Mouse (Mus musculus) forebrain, embryonic 11.5 days (tissue): Measurements from ENCODE around the gene B4galnt3. TPM values are rescaled to one million over a fixed set of nuclear protein-coding genes. Genes with fewer than 3 reads are reported as not detected.

Experiments
- ATAC-seq: fragments of 200-750 bp; cut with Nextera tagmentation; replicated peaks from 2 replicates; pipeline ENCODE4 v1.8.0; 2017; ENCODE audit warnings: moderate TSS enrichment; ENCODE audit not compliant: low FRiP score
- DNase-seq: peaks from one replicate; pipeline ENCODE4 v3.0.0-alpha.2; 2017; ENCODE audit warnings: low spot score
- H3K27ac ChIP-seq: fragments of 300-500 bp; sonication (generic); 2 replicates; pipeline ENCODE4 v1.5.1; 2014; ENCODE audit warnings: low read depth, low read length
- H3K27me3 ChIP-seq: fragments of 300-500 bp; sonication (generic); 2 replicates; pipeline ENCODE4 v1.6.1; 2014; ENCODE audit warnings: mild to moderate bottlenecking, low read length, mixed read lengths; ENCODE audit not compliant: control insufficient read depth, insufficient read depth
- H3K36me3 ChIP-seq: fragments of 300-500 bp; sonication (generic); 2 replicates; pipeline ENCODE4 v1.6.1; 2014; ENCODE audit warnings: mild to moderate bottlenecking, low read length, moderate library complexity, mixed read lengths; ENCODE audit not compliant: control insufficient read depth, insufficient read depth
- H3K4me1 ChIP-seq: fragments of 300-500 bp; sonication (generic); replicated peaks from 2 replicates; pipeline ENCODE4 v1.6.1; 2014; ENCODE audit warnings: low read length, mixed read lengths; ENCODE audit not compliant: control insufficient read depth, insufficient read depth
- H3K4me2 ChIP-seq: fragments of 300-500 bp; sonication (generic); 2 replicates; pipeline ENCODE4 v1.6.1; 2014; ENCODE audit warnings: low read depth, mild to moderate bottlenecking, low read length, moderate library complexity, mixed read lengths; ENCODE audit not compliant: severe bottlenecking
- H3K4me3 ChIP-seq: fragments of 300-500 bp; sonication (generic); 2 replicates; pipeline ENCODE4 v1.5.1; 2014; ENCODE audit warnings: low read depth, low read length
- H3K9ac ChIP-seq: fragments of 300-500 bp; sonication (generic); 2 replicates; pipeline ENCODE4 v1.6.1; 2014; ENCODE audit warnings: low read length
- H3K9me3 ChIP-seq: fragments of 300-500 bp; sonication (generic); 2 replicates; pipeline ENCODE4 v1.6.1; 2016; ENCODE audit warnings: low read length, mixed read lengths; ENCODE audit not compliant: control insufficient read depth
- WGBS: fragments of 180-500 bp; shearing (Covaris S2); extraction: QIAGEN DNeasy Blood & Tissue Kit; methylation state at CpG from one replicate; pipeline ENCODE4 v1.1.7; 2014; 5-methylcytosine and 5-hydroxymethylcytosine counted together
- polyA plus RNA-seq: library from polyadenylated mRNA; unstranded; fragments of >200 nt; fragmentation: Nextera tagmentation; extraction: Ambion mirVana; gene quantifications from 2 replicates; pipeline ENCODE4 v1.2.1, GENCODE M21; 2014

B4galnt3 gene
- polyA plus RNA-seq, 1 experiment from 2014 or later = not detected

DNA sequence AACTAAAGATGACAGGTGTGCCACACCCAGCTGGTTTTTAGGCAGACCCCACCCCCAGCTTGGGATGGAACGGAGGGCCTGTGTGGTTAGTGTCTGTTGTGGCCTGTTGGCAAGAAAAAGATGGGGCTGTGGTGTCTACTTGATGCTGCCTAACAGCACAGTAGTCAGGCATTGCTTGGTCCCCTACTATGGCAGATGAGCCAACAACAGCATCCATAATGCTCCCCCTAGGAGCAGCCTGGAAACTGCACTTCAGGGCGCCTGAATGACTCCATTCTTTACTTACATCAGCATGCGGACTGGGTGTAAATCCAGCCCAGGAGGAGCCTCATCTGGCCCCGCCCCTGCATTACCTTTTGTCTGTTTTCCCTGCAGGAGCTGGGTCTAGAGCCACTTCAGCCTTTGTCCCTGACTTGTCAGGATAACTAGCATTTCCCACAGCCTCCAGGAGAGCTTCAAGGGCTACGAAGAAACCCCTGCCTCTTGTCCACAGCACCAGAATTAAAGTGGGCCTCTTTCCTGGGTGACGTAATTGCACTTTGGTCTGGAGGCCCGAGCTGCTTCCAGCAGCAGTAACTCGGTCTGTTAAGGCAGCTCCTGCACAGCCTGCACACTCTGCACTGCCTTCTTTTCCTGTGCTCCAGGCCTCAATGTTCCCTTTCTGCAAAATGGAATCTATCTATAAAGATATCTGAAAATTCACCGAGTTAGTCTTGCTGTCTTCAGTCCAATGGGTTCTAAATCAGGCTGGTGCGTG lies 94.5 kb downstream of the B4galnt3 start:
- WGBS = 17% methylated on average over 10 of the region's 10 CpGs
- no peaks in the 10 kb centered on the region for H3K36me3 ChIP-seq
- H3K4me1 ChIP-seq = peaks cover 7% of the 10 kb centered on the region; the same call in 1 of the 2 replicates
- H3K4me3 ChIP-seq = no peak overlapping the region
- no peaks in the 10 kb centered on the region for H3K27me3 ChIP-seq
- H3K4me2 ChIP-seq = no peak overlapping the region
- ATAC-seq = peak; percentile 61; the same call in 1 of the 2 replicates
- H3K9me3 ChIP-seq = no peaks in the 10 kb centered on the region
- no peak overlapping the region for H3K9ac ChIP-seq
- peak overlapping the region; percentile 32; the same call in 1 of the 2 replicates for H3K27ac ChIP-seq
- DNase-seq = peak; percentile 75

DNA sequence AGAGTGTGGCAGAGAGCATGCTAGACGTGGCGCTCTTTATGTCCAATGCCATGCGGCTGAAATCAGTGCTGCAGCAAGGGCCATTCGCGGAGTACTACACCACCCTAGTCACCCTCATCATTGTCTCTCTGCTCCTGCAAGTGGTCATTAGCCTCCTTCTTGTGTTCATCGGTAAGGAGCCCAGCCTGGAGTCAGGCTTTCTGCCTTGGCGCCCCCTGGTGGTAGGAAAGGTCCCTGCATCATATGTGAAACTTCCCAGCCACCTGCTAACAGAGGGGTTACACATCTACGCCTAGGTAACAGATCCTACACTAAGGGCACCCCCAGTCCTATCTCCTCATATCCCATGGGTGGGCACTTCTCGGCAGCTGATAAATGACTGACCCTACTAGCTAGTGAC lies 96.4 kb downstream of the B4galnt3 start:
- H3K9ac ChIP-seq = no peak overlapping the region
- DNase-seq = peak; percentile 85
- H3K27me3 ChIP-seq = no peaks in the 10 kb centered on the region
- H3K36me3 ChIP-seq = no peaks in the 10 kb centered on the region
- no peaks in the 10 kb centered on the region for H3K9me3 ChIP-seq
- peaks cover 7% of the 10 kb centered on the region; the same call in 1 of the 2 replicates for H3K4me1 ChIP-seq
- no peak overlapping the region for H3K27ac ChIP-seq
- WGBS = 34% methylated on average over 9 of the region's 9 CpGs
- peak; percentile 19; the same call in 1 of the 2 replicates for ATAC-seq
- no peak overlapping the region for H3K4me3 ChIP-seq
- no peak overlapping the region for H3K4me2 ChIP-seq

DNA sequence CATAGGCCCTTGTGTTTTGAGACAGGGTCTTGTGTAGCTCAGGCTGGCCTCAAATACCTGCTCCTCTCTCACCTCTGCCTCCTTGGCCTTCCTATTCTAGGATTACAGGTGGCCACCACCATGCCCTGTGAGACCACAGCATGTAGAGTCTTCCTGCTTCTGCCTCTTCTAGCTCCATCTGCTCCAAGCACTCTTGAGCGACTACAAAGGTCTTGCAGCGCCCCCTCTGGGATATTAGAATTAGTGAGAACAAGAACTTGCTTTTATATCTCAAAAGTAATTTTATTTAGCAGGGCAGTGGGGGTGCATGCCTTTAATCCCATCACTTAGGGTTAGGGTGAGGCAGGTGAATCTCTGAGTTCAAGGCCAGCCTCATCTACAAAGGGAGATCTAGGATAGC lies 97.5 kb downstream of the B4galnt3 start:
- H3K4me2 ChIP-seq = no peak overlapping the region

DNA sequence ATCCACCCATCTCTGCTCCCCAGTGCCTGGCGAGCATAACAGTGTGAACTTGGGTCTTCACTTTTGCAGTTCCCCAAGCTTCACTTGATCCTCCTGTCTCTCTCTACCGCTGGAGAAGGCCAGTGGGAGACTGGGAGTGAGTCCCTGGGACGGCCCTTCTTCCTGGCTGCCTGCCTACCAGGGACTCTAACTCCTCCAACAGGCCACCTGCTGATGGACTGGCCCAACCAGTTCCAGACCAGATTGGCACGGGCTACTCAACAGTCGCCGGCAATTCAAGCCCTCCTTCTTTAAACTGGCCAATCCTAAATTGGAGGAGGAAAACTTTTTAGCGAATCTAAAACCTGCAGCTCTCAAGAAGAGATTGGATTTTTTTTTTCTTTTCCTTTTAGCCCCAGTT lies 99.4 kb downstream of the B4galnt3 start:
- Histone ChIP-seq H3K9ac (no peak overlapping the region), H3K4me2 (no peak overlapping the region), H3K27ac (no peak overlapping the region), H3K36me3 (no peaks in the 10 kb centered on the region), H3K4me3 (no peak overlapping the region), H3K27me3 (no peaks in the 10 kb centered on the region), H3K9me3 (no peaks in the 10 kb centered on the region), H3K4me1 (peaks cover 7% of the 10 kb centered on the region)
- DNase-seq (no peak), ATAC-seq (no peak)
- WGBS = 21% methylated on average over 7 of the region's 7 CpGs

More for the DNA sequence above, 97.5 kb downstream of the B4galnt3 start:
- Histone ChIP-seq H3K9ac (no peak overlapping the region), H3K4me3 (no peak overlapping the region), H3K9me3 (no peaks in the 10 kb centered on the region), H3K27me3 (no peaks in the 10 kb centered on the region), H3K4me1 (peaks cover 6% of the 10 kb centered on the region), H3K27ac (no peak overlapping the region), H3K36me3 (no peaks in the 10 kb centered on the region)
- DNase-seq = peak; percentile 61
- WGBS = 35% methylated on average over 2 of the region's 2 CpGs
- ATAC-seq = no peak

DNA sequence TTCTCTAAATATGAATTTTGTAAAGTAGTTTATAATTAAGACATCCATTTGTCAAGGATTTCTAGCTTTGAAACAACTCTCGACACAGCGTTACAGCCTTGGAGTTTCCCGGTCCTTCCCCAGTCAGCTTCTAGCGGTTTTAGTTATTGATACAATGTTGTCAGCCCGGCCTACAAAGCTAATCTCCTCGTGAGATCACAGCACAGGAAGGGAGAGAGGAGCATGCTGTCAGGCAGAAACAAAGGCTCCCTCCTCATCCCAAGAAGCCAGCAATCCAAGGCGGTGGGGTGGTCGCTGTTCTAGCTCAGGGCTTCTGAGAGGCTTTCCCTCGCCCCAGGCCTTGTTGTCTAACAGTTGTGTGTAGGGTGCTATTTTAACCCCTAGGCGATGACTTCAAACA lies 100.1 kb downstream of the B4galnt3 start:
- no peak for ATAC-seq
- H3K27ac ChIP-seq = no peak overlapping the region
- no peak overlapping the region for H3K4me2 ChIP-seq
- 27% methylated on average over 10 of the region's 10 CpGs for WGBS
- no peak for DNase-seq
- H3K4me1 ChIP-seq = peaks cover 7% of the 10 kb centered on the region; the same call in 1 of the 2 replicates
- H3K36me3 ChIP-seq = no peaks in the 10 kb centered on the region
- H3K9me3 ChIP-seq = no peaks in the 10 kb centered on the region
- no peak overlapping the region for H3K9ac ChIP-seq
- H3K27me3 ChIP-seq = no peaks in the 10 kb centered on the region
- H3K4me3 ChIP-seq = no peak overlapping the region

DNA sequence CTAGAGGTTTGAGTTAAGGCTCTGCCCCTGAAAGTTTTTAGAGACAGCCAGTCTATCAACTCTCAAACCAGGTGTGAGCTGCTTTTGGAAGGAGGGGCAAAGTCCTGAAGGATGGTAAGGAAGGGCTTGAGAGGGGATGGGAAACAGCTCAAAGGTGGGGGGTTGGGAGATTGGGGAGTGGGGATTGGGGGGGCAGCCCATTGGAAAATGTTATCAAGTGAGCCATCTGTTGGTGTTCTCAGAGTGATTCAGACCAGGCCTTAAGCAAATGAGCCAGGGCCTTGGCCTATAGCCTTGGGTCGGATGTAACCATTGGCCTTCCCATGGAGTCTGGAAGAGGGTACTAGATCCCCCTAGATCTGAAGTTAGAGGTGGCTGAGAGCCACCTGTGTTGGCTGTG lies 100.6 kb downstream of the B4galnt3 start:
- Histone ChIP-seq H3K4me1 (peaks cover 7% of the 10 kb centered on the region), H3K4me3 (no peak overlapping the region), H3K9ac (no peak overlapping the region), H3K27ac (no peak overlapping the region), H3K36me3 (no peaks in the 10 kb centered on the region), H3K4me2 (no peak overlapping the region), H3K27me3 (no peaks in the 10 kb centered on the region), H3K9me3 (no peaks in the 10 kb centered on the region)
- DNase-seq (no peak), ATAC-seq (no peak)
- WGBS = 73% methylated on average over 1 of the region's 1 CpGs

DNA sequence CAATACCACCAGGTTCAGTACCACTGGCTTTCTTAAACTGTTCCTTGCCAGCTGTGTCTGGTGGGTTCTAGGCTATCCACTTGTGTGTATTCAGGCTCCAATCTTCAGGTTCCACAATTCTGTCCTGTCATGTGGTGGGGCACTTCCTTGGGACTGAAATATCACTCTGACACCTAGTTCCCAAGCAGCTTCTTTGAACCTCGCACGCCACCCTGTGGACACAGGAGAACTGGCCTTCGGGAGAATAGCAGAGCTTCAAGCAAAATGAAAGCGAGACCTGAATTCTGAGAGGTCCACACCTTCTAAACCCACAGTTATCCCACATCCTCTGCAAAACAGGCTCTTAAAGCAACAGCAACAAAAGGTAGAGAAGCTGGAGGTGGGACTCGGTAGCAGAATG lies 101.2 kb downstream of the B4galnt3 start:
- WGBS = 19% methylated on average over 5 of the region's 5 CpGs
- H3K9ac ChIP-seq = no peak overlapping the region
- no peak overlapping the region for H3K27ac ChIP-seq
- no peaks in the 10 kb centered on the region for H3K36me3 ChIP-seq
- ATAC-seq = no peak
- H3K4me3 ChIP-seq = no peak overlapping the region
- no peaks in the 10 kb centered on the region for H3K9me3 ChIP-seq
- H3K27me3 ChIP-seq = no peaks in the 10 kb centered on the region
- H3K4me2 ChIP-seq = no peak overlapping the region
- peak; percentile 78 for DNase-seq
- peaks cover 11% of the 10 kb centered on the region for H3K4me1 ChIP-seq

DNA sequence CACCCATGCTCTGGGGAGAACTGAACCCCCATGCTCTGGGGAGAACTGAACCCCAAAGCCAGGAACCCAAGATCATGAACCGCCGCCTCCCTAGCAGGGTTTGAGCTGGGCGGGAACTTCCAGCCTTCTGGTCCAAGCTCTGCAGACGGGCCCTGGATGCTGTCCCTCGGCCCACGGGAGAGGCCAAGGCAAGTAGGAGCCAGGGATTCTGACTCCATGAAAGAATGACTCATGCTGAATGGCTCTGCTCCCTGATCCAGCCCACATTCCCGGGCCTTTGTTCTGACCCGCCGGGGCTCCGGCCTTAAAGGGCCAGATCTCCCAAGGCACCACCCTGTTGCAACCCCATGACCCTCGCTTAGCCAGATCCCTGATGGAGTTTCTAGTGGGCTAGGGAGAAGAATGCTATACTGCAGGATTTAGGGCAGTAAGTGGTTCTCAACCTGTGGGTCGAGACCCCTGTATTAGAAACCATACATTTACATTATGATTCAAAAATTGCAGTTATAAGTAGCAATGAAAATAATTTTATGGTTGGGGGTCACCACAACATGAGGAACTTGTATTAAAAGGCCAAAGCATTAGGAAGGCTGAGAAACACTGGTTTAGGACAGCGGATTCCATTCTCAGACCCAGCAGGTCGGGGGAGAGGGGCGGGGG lies 102.0 kb downstream of the B4galnt3 start:
- Histone ChIP-seq H3K4me2 (peak overlapping the region; percentile 1; the same call in 1 of the 2 replicates), H3K9ac (peak overlapping the region; percentile 2), H3K4me1 (peaks cover 15% of the 10 kb centered on the region), H3K27me3 (no peaks in the 10 kb centered on the region), H3K4me3 (no peak overlapping the region), H3K9me3 (no peaks in the 10 kb centered on the region), H3K27ac (no peak overlapping the region), H3K36me3 (no peaks in the 10 kb centered on the region)
- WGBS = 10% methylated on average over 15 of the region's 15 CpGs
- 0 out of 2 replicates have a peak, but pooled peaks have one; percentile 10 for ATAC-seq
- peak; percentile 58 for DNase-seq
